ENCODE assay signal across 12 mouse cellular contexts in the genomic region with DNA sequence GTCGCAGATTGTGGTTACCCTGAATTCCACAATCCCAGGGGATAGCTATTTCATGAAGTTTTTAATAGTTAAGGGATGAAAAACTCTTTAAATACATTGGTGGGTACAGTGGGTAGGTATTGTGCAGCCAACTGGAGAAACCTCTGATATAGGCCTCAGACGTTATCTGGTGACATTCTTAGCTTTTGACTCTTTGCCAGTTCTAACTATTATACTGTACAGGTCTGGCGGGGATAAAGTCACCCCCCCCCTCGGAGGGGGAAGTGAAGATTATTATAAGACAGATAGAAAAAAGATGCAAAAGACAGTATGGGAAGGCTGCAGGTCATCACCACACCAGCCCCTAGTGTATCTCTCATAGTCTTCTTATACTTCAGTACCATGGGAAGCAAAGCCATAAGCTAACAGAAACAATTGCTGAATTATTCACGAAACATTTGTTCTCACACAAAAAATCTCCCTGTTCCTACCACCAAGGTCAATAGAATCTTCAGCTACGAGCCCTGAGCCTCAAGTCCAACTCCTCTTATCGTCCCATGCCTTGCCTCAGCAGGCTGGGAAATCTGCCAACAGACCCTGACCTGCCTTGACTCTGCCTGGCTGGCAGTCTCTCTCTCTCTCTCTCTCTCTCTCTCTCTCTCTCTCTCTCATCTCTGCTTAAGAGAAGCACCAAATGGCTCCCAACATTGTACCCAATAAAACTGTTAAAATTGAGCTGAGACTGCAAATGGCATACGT. TPM values are rescaled to one million over a fixed set of nuclear protein-coding genes. Genes with fewer than 3 reads are reported as not detected.
DNase-seq lines count a peak whose midpoint lies in the region; ATAC-seq and TF ChIP-seq lines count a peak whose summit lies in the region.
"Had no signal": no experiment of that assay in that cellular context is flagged by ENCODE, and none has a peak within 500 bp of the region (broad histone marks: within the 10 kb centered on the region; RNA-seq: fewer than 3 reads in every experiment).

No protein-coding gene starts in this region.

- no peak for TF ChIP-seq CTCF in gastrocnemius, adult 2 months (IDR thresholded peaks at IDR 0.05)

- no peak for ATAC-seq in forebrain, embryonic 14.5 days
- ATAC-seq in monocyte, adult 5-6 weeks (replicated peaks; ENCODE audit: insufficient number of reproducible peaks, low FRiP score, low TSS enrichment, poor library complexity, severe bottlenecking) = no peak

- no peak overlapping the region for H3K9ac ChIP-seq in forebrain, embryonic 14.5 days (ENCODE audit: low read length)

- no peak overlapping the region for H3K27ac ChIP-seq in forebrain, embryonic 14.5 days (ENCODE audit: low read depth, low read length)
- H3K27ac ChIP-seq in gastrocnemius, adult 2 months = no peak overlapping the region
- H3K27ac ChIP-seq: limb, embryonic 10.5 days had no signal

- no peaks in the 10 kb centered on the region for H3K9me3 ChIP-seq in forebrain, embryonic 14.5 days (replicated peaks; ENCODE audit: control insufficient read depth, low read length)
- H3K9me3 ChIP-seq: limb, embryonic 10.5 days; midbrain, embryonic 10.5 days had no signal

- WGBS in forebrain, embryonic 14.5 days = 56% methylated on average over 8 of the region's 8 CpGs

- no peak overlapping the region for H3K4me2 ChIP-seq in forebrain, embryonic 14.5 days (ENCODE audit: low read length)

- no peaks in the 10 kb centered on the region for H3K36me3 ChIP-seq in forebrain, embryonic 14.5 days (ENCODE audit: control insufficient read depth, insufficient read depth, low read length)
- H3K36me3 ChIP-seq: limb, embryonic 10.5 days; midbrain, embryonic 10.5 days had no signal

- H3K27me3 ChIP-seq in forebrain, embryonic 14.5 days (replicated peaks; ENCODE audit: control insufficient read depth, insufficient read depth, low read length) = no peaks in the 10 kb centered on the region

- peaks cover 11% of the 10 kb centered on the region for H3K4me1 ChIP-seq in forebrain, embryonic 14.5 days (ENCODE audit: control insufficient read depth, insufficient read depth, low read length)

- peak; percentile 26 to 27 for DNase-seq in heart, adult 18-20 months
- no peak for DNase-seq in heart, postnatal 25 days (ENCODE audit: low spot score)
- peak; percentile 60 for DNase-seq in MEL-GATA-1-ER (ENCODE audit: extremely low read depth, low read depth)
- peak; percentile 21 for DNase-seq in forebrain, embryonic 14.5 days (ENCODE audit: low spot score)
- peak; percentile 63 for DNase-seq in kidney, postnatal 10 days
- DNase-seq in gastrocnemius, adult 2 months = no peak
- DNase-seq in layer of hippocampus, postnatal 25 days (ENCODE audit: extremely low spot score in 1 of 2, low spot score in 1 of 2) = no peak
- DNase-seq: right cerebral cortex, postnatal 4 days had no signal

- H3K4me3 ChIP-seq in forebrain, embryonic 14.5 days (ENCODE audit: low read depth, low read length) = no peak overlapping the region
- no peak overlapping the region for H3K4me3 ChIP-seq in gastrocnemius, adult 2 months
- H3K4me3 ChIP-seq: limb, embryonic 10.5 days; midbrain, embryonic 10.5 days had no signal

- intact Hi-C loops in heart, postnatal 25 days (cut with DNase I) = no loop called here
- intact Hi-C loops in gastrocnemius, adult 2 months (cut with DNase I) = no loop called here

RNA-seq across cellular contexts. Expression of a gene that starts 27.0 kb away (rescaled TPM):
- 10 to 100 TPM; 82.6 to 90.6 TPM for total RNA-seq in heart, adult 18-20 months (2021)
- 100 to 1,000 TPM; 103 to 111 TPM for total RNA-seq in heart, postnatal 25 days (2021)
- 47.8 and 59.0 TPM in 2 replicates for polyA plus RNA-seq in forebrain, embryonic 14.5 days (2014; fragmentation: Nextera tagmentation; extraction: Ambion mirVana)
- total RNA-seq in gastrocnemius, adult 2 months (2021) = 10 to 100 TPM; 49.1 to 54.6 TPM
- 10 to 100 TPM; 50.1 to 57.6 TPM for total RNA-seq in layer of hippocampus, postnatal 25 days (2021)
- total RNA-seq in monocyte, adult 5-6 weeks (2017) = 24.6 to 34.7 TPM (median 29.1 TPM) in 3 replicates

RNA-seq across cellular contexts. Expression of a gene that starts 48.9 kb away (rescaled TPM):
- total RNA-seq in heart, adult 18-20 months (2021) = not detected
- total RNA-seq in heart, postnatal 25 days (2021) = not detected
- not detected in 2 replicates for polyA plus RNA-seq in forebrain, embryonic 14.5 days (2014; fragmentation: Nextera tagmentation; extraction: Ambion mirVana)
- total RNA-seq in gastrocnemius, adult 2 months (2021) = not detected
- total RNA-seq in layer of hippocampus, postnatal 25 days (2021) = not detected
- total RNA-seq in monocyte, adult 5-6 weeks (2017) = 0.29 TPM in 1 of 3 replicates, not detected in the others
- total RNA-seq: granulocyte monocyte progenitor cell, adult 5-6 weeks had no signal
- polyA plus RNA-seq: limb, embryonic 10.5 days; midbrain, embryonic 10.5 days had no signal

Comparison
In these comparisons a context has a peak if more than half of its experiments do, and no peak if none do; other contexts are left out.
1. DNase-seq: peak in heart, adult 18-20 months (2 of 2), MEL-GATA-1-ER (single experiment), forebrain, embryonic 14.5 days (single experiment) and kidney, postnatal 10 days (single experiment); none in heart, postnatal 25 days (single experiment), gastrocnemius, adult 2 months (single experiment) and layer of hippocampus, postnatal 25 days (0 of 2).